Mouse (Mus musculus) urinary bladder, adult 2 months (tissue): Measurements from ENCODE around the gene Ppm1n. TPM values are rescaled to one million over a fixed set of nuclear protein-coding genes. Genes with fewer than 3 reads are reported as not detected.

Experiments
- DNase-seq: peaks from one replicate; pipeline ENCODE4 v3.0.0; 2022; ENCODE audit warnings: low spot score
- polyA plus RNA-seq: library from polyadenylated mRNA; depleted of rRNA; stranded (reverse); fragments of >200 nt; gene quantifications from 2 replicates; pipeline ENCODE4 v1.2.3, GENCODE M21; 2012

Gene Ppm1n
- polyA plus RNA-seq, 1 experiment = 0.29 TPM

- no peak for DNase-seq
These were observed 27.8 kb downstream of the Ppm1n start for GRCm38 (mm10) chr7:19252078-19252477.

- no peak for DNase-seq
These were observed 32.4 kb downstream of the Ppm1n start for GRCm38 (mm10) chr7:19247511-19247910.

GRCm38 (mm10) chr7:19246855-19247254, 33.0 kb downstream of the Ppm1n start:
- no peak for DNase-seq

GRCm38 (mm10) chr7:19245083-19245482, 34.8 kb downstream of the Ppm1n start:
- no peak for DNase-seq

GRCm38 (mm10) chr7:19243858-19244257, 36.0 kb downstream of the Ppm1n start:
- no peak for DNase-seq

- DNase-seq = no peak
These were observed 37.9 kb downstream of the Ppm1n start for GRCm38 (mm10) chr7:19242005-19242404.

GRCm38 (mm10) chr7:19240905-19241463, 38.9 kb downstream of the Ppm1n start:
- DNase-seq = no peak

- no peak for DNase-seq
These were observed 39.9 kb downstream of the Ppm1n start for GRCm38 (mm10) chr7:19239986-19240385.

- peak; percentile 75 for DNase-seq
These were observed 40.4 kb downstream of the Ppm1n start for GRCm38 (mm10) chr7:19239423-19239822.

- DNase-seq = no peak
These were observed 41.5 kb downstream of the Ppm1n start for GRCm38 (mm10) chr7:19238344-19238743.

GRCm38 (mm10) chr7:19236411-19236810, 43.5 kb downstream of the Ppm1n start:
- DNase-seq = no peak

GRCm38 (mm10) chr7:19235092-19235671, 44.7 kb downstream of the Ppm1n start:
- DNase-seq = no peak

- DNase-seq = no peak
These were observed 45.2 kb downstream of the Ppm1n start for GRCm38 (mm10) chr7:19234652-19235051.

- no peak for DNase-seq
These were observed 48.0 kb downstream of the Ppm1n start for GRCm38 (mm10) chr7:19231849-19232248.

GRCm38 (mm10) chr7:19230899-19231298, 49.0 kb downstream of the Ppm1n start:
- DNase-seq = no peak

- no peak for DNase-seq
These were observed 49.8 kb downstream of the Ppm1n start for GRCm38 (mm10) chr7:19230041-19230580.

GRCm38 (mm10) chr7:19229404-19229803, 50.5 kb downstream of the Ppm1n start:
- no peak for DNase-seq

GRCm38 (mm10) chr7:19228793-19229148, 51.1 kb downstream of the Ppm1n start:
- DNase-seq = no peak

GRCm38 (mm10) chr7:19227883-19228792, 51.7 kb downstream of the Ppm1n start, which contains the start of gene Opa3:
TSS of gene Opa3 (plus strand) at chr7:19228334.
- DNase-seq = peak; percentile 95

- peak; percentile 52 for DNase-seq
These were observed 52.8 kb downstream of the Ppm1n start for GRCm38 (mm10) chr7:19226817-19227797.
